Mouse (Mus musculus): Measurements from ENCODE around the gene Amn.

DNA sequence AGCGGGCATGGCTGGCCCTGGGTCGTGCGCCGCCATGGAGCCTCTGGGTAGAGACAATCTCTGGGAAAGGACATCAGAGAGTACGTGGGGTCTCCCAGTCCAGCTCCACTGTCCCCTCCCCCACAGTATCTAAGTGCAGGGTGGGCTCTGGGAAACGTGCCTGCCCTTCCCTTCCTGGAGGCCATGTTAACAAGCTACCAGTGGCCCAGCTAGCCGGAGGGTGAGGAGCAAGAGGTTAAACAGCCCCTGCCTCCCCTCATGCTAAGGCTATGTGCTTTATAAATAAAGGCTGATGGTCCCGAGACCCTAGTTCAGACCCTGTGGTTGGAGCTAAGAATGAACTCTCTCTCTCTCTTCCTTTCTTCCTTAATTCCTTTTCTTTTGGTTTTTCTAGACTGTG is 1.1 kb downstream of the Amn start:
- no peak for TF ChIP-seq CTCF (IDR thresholded peaks at IDR 0.05; ENCODE audit: insufficient read depth, low read length)
- no peak for TF ChIP-seq POLR2A (IDR thresholded peaks at IDR 0.05; ENCODE audit: borderline replicate concordance, extremely low read depth, low read depth, low read length)

Measured in lung, adult 2 months (tissue).